Mouse (Mus musculus): ENCODE measurements at regions not wholly inside any gene's neighbourhood (a gene's known extent, or its start where the extent isn't known, plus 50 kb on each side); places are given as distances from the start of the nearest gene placed in this dataset.
A peak's percentile ranks its signal among the peaks of the same experiment; 100 is the strongest.

DNA sequence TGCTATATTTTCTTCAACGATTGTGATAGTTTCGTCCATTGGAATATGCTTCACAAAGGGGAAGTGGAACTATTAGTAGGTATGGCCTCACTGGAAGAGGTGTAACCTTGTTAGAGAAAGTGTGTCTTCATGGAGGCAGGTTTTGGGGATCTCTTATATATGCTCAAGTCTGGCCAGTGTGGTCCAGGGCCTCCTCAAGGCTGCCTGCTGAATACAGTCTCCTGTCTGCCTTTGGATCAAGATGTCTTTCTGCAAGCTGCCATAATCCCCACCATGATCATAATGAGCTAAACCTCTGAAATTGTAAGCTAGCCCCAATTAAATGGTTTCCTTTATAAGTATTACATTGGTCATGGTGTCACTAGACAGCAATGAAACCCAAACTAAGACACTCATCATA, 384.3 kb downstream of the Btbd3 start:
- DNase-seq (ENCODE audit: low spot score in 2 of 2), result no peak

DNA sequence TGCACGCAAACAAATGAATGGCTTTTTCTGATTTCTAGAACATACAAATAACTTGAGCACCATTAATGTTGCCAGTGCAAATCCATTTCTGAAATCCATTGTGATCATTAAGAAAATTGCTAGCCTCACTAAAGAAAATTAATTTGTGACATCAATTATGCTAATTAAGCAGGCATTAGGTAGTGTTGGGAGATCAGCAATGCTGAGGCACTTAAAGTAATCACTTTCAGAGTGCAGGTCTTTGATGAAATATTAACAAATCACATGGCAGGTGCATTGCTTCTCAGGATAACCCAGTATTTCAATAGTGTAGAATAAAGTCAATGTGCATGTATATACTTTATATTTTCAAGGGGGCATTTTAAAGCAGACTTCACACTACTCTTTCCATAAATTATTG, 385.0 kb downstream of the Btbd3 start:
- no peak for DNase-seq (ENCODE audit: low spot score in 2 of 2)

DNA sequence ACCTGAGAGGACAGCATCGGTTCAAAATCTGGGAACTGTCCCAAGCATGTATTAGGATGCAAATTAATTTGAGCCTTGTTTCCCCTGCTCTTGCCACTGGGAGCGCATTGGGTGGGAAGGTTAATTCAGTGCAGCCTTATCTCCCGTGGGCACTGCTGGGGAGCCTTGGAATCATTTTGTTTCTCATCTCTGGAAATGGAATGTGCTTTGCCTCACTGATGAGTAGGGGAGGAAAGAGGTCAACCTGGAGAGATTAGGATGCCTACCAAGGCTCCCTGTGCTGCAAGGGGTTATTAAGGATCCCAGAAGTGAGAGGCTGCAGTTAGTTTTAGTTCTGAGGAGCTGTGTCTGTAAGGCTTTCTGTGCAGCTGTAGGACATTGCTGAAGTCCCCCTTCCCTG, 392.3 kb downstream of the Btbd3 start:
- DNase-seq (ENCODE audit: low spot score in 2 of 2), result no peak

DNA sequence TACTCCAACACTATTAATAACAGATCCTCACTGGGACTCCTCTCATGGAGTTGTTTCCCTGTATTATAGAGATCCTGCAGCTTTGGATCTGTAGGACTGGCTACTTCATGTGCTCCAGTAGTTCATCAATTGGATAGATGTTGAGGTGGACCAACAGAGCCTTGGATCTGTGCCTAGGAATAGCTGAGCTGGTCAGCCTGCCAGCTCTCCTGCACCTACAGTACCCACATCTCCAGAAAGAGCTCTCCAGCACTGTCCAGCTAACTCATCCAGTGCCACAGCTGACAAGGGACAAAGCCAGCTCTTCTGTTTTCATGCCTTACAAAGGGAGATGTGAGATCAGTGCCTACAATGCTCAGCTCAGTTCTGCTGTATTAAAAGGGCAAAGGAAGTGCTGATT, 403.0 kb downstream of the Btbd3 start:
- no peak for DNase-seq (ENCODE audit: low spot score in 2 of 2)

DNA sequence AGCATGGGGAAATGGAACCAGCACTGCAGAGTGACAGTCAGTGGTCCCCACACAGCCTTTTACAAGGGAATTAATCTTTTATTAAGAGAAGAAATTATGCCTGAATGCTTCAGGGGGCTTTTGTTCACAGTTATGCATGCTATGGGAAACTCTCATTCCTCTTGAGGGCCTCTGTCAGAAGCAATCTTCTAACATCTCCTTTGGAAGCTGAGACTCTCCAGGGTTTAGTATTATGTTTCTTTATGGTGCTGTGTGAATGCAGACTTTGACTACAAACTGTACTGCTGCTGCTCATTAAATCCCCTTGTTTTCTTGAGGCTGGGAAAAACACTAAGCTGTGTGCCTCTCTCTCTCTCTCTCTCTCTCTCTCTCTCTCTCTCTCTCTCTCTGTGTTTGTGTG, 413.9 kb downstream of the Btbd3 start:
- DNase-seq (ENCODE audit: low spot score in 2 of 2), result no peak

DNA sequence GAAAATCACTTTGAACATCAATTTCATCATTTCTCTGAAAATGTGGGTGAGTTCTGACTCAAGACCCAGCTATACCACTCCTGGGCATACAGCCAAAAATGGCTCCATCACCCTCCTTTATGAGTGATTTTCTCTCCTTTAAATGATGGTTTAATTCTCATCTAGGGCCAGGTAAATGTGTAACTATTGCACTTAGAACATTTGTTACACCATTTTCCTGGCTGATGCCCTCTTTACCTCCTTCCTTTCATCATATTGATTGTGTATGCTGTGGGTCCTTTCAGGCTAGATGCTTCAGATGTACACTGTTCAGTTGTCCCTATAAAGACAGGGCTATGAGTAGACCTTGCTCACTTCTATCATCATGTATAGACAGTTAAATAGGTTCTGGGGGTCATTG, 418.4 kb downstream of the Btbd3 start:
- DNase-seq (ENCODE audit: low spot score in 2 of 2), result no peak

DNA sequence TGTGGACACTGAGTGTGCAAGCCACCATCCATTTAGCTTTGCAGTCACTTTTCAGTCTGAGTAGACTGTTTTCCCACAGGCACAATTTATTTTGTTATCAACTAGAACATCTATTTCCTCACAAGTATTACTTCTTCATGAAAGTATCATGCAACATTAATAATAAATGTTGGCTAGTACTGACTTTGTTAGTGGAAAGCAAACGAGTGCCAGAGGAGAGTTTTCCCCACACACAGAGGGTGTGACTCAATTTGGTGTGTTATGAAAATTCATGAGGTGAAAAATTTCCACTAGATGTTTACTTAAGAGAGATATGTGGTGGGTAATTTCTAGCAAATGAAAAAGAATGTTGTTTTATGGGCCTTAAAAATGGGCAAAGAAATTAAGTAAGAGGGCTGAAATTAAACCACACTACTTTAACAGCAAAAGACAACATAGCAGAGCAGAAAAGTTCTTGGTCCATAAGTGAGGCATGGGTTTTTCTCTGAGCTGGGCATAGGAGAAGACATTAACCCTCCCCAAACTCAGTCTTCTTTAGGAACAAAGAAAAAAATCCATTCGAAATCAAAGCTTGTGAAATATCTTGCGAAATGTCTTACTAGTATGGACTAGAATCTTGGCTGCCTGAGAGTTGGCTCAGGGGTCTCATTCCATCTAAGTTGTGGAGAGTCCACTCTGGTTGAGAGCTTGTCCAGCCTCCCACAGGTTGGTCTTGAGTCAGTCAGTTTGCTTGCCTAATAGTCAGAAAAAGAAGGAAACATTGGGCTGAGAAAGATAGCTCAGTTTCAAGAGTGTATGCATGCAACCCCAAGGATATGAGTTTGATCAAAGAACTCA, 419.1 kb downstream of the Btbd3 start:
- no peak for DNase-seq (ENCODE audit: low spot score in 2 of 2)

DNA sequence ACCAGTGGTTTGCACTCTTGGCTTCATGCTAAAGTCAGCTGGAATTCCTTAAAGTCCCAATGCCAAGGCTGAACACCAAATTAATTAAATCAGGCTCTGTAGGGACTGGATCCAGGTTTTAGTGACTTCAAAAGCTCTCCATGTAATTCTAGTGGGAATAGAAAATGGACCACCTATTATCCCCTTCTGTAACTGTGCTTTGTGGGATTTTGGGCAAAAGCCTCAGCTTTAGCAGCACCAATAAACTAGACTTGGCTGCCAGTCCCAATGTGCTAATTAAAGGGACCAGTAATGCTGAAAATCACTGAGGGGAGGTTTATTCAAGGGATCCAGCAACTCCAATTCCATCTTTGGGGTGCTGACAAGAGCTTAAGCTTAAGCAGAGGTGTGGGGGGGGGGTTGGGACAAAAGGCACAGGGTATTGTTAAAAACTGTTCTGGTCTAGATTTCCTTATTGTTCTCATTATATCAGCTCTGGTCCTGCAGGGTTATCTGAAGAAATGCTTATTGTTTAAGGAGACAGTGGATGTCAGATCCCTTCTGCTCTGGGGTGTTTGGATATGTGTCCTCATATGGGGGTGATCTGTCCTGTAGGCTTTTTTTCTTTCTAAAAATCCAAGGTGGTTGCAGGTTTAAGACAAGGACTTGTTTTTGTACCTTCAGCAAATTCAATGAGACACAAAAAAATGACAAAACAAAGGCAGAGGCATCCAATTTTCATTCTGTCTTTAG, 431.9 kb downstream of the Btbd3 start:
- DNase-seq (ENCODE audit: low spot score in 2 of 2), result no peak

DNA sequence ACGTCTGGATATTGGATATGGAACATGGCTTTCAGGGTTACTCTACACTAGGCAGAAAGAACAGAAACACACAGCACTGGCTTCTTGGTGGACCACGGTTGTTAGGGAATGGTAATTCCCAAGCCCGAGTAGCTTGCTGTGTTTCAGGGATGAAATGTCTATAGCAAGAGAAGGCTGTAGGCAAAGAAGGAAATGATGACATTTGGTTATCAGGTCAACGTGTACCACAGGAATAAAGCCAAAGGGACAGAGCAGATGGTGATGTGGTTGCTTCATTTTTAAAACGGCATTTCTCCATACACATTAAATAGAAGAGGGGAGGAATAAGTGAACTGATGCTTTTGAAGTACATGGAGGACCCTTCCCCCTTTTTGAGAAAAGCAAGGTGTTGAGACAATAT, 433.1 kb downstream of the Btbd3 start:
- DNase-seq (ENCODE audit: low spot score in 2 of 2), result no peak

DNA sequence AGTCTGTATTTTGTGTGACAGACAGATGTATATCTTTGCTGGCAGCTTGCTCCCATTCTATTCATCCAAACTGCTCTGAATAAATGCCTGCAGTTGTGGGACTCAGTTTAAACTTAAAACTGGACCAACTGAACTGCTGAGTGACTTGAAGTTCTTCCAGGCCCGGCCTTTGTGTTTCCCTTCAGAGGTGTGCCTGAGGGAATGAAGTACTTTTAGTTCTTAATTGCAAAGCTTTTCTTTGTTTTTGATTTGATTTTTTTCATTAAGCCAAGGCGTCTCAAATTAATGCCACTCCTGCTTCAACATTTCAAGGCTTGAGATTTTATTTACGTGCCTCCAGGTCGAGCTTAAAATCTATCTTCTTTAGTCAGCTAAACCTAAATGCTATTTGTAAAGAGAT, 446.4 kb downstream of the Btbd3 start:
- DNase-seq (ENCODE audit: low spot score in 2 of 2), result no peak

DNA sequence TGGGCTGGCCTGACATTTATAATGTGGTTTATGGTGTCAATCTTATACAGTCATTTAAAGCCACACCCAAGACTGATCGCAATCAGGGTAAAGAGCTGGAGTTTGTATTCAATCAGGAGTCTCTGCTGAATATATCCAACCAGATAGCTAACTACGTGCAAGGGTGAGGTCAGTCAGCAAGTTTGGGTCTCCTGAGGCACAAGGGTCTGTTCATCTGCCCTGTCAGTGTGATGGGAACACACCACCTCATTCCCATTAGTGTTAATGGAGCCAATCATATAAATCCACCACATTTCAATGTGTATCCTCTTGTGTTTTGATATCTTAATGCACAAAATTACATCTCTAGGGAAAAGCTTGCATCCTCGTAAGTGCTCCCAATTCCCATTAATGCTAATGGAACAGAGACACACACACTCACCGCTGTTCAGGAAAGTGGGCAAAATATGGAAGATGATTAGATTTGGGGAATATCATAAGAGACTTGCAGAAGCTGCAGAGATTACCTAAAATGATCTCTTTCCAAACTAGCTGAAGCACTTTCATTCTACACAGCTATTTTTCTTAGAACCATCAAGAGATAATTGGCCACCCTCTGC, 447.7 kb downstream of the Btbd3 start:
- no peak for DNase-seq (ENCODE audit: low spot score in 2 of 2)

DNA sequence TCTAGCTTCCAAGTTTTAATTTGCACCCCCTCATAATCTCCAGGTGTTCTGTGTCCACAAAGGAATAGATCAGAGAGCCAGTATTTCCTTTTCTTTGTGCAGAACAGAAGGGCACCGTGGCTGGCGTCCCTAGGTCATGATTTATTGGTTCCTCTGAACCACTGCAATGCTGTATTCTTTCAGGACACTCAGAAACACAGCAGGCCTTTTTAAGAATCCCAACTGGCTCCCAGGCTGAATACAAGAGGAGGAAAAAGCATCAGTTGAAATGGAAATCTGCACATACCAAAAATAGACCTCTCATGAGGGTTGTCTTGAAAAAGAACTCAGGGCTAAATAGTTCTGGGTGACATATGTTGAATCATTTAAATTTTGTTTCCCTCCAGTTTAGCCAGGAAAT, 452.4 kb downstream of the Btbd3 start:
- DNase-seq (ENCODE audit: low spot score in 2 of 2), result no peak

DNA sequence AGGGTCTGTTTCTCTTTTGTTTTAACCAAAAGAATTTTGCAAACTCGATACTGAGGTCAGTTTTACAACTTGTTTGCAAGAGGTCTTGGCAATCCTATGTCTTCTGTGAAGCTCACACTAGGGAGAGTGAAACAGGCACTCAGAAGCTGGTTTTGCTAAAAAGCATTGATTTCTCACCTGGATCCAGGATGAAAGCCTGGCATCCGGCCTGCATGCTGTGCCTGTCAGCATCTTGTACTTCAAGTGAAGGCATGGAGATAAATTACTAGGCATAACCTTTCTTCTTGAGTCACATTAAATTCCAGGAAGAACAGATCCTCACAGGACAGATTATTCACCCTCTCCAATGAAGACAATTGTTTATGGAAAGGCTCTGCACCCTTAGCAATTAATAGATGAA, 477.5 kb downstream of the Btbd3 start:
- no peak for DNase-seq (ENCODE audit: low spot score in 2 of 2)

DNA sequence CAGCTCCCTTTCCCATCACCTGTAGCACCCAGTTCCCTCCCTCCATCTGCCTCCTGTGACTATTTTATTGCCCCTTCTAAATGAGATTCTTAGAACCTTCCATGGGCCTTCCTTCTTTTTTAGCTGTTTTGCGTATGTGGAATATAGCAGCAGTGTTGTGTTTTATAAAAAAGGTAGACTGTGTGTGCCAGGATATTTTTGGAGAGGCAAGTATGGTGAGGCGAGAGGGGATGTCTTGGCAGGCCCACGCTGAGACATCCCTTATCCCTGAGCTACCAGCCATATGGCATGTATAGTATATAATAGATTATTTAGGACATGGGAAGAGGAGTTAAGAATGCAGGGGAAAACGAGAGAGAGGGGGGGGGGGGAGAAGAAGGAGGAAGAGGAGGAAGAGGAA, 488.4 kb downstream of the Btbd3 start:
- no peak for DNase-seq (ENCODE audit: low spot score in 2 of 2)

DNA sequence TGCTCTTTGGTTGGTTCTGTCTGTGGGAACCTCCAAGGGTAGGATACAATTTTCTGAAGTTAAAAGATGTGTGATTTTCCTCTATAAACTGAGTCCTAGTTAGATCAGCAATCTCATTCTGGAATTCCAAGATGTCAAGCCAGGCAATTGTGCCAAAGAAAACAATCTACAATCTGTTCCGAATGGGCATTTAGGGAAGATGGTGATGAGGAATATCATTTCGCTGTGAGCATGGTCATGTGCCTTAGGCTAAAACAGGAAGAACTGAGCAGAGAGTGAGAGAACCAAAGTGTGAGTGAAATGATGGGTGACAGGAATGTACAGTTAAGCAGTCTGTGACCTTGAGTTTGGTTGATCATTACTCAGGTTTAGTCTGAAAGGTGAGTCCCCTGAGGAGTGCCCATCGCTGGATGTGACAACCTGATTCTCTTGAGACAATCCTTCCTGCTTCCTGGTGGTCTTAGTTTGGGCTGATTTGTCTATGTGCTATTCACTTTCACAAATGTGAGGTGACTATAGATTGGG, 504.1 kb downstream of the Btbd3 start:
- no peak for DNase-seq (ENCODE audit: low spot score in 2 of 2)

DNA sequence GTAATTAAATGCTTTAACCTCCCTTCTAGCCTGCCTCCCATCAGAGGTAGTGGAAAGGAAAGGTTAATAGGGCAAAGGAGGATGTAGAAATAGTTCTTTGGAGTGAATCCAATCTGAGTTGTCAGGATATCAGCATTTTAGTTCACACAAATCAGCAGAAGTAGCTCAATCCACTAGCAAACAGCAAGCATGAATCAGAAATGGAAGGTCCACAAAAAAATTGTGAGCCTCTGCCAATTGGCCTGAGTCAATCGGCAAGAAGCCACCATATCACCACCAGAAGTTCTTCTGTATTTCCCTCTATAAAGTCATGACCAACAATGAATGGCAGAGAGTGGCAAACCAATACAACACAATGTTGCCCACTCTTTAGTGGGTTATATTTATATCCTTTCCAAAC, 505.0 kb downstream of the Btbd3 start:
- DNase-seq (ENCODE audit: low spot score in 2 of 2), result no peak

DNA sequence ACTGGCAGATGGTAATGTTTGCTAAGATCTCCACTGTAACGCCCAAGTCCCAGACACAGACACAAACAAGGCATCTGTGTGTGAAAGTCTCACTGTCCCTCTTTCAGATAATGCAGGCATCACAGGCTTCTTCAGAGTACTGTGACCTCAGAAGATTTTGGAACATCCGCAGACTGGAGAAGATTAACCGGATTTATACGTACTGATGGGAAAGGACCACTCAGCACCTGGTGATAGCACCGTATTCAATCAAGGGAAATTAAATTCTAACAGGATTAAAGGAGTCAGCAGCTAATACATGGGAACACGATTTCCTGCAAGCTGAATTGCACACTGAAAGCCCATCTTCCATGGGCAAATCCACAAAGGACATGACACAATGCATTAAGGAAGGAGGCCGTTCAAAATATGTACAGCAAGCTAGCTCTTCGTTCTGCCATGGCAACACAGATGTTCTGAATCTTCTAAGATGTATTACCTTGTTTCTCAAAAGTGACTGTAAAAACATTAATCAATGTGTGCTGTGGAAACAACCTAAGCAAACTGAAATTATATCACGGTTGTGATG, 510.0 kb downstream of the Btbd3 start:
- DNase-seq (ENCODE audit: low spot score in 2 of 2), result no peak

DNA sequence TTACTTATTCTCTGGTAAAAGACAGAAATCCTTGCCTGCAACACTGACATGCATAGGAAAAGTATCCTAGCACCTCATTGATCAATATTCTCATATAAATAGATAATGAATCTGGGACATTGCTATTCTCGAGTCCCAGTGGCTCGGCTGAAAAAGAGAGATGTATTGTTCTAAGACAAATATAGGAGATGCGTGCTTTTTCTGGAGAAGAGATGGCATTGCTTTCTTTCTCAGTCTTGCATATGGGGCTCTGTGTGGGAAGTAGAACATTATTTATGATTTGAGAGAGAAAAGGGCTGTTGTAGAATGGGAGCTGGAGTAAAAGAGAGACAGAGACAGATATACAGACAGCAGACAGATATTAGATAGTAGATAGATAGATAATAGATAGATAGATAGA, 527.4 kb downstream of the Btbd3 start:
- DNase-seq (ENCODE audit: low spot score in 2 of 2), result no peak

DNA sequence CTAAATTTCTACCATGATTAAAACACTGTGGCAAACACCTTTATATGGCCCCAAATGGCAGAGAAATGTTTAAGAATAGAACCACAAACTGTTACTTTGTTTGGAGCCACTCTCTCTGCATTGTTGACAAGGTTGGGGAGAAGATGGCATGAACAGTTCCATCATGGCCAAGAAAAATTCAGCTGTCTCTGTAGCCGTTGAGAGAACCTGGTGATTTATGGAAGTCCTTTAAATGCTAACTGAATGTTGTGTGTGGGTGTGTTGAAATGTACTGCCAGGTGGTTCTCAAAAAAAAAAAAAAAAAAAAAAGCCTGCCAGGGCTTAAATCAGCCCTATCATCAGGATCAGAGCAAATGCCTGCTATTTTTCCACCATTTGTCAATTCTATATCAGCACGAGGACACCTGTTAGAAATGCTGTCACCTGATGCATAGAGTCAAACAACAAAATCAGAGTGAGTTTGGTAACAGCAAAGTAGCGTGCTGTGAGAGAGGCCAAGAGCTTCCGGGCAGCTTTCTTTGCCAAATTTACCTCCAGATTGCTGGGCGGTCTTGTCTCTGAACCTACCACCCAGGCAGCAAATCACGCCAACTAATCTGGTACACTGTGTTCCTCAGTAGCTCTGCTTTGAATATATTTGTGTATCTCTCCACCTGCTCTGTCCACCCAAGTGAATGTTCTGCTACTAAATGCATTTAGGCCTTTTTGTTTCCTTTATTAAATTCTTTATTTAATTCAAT, 536.5 kb downstream of the Btbd3 start:
- DNase-seq (ENCODE audit: low spot score in 2 of 2), result no peak

DNA sequence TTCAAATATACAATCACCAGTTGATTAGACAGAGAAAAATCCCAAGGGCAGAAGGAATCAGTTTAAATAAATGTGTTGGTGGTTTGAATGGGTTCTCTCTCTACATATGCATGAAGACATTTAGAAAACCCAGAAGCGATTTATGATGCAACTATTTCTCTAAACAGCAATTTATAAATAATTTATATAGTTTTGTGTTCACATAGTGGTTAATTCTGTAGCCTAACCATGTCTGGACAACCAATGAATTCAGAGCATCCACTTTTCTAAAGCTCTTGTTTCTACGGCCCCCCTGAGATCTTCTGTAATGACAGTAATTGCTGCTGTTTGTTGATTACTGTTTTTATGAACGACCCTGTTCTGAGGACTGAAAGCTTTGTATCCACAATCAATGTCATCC, 549.8 kb downstream of the Btbd3 start:
- no peak for DNase-seq (ENCODE audit: low spot score in 2 of 2)

DNA sequence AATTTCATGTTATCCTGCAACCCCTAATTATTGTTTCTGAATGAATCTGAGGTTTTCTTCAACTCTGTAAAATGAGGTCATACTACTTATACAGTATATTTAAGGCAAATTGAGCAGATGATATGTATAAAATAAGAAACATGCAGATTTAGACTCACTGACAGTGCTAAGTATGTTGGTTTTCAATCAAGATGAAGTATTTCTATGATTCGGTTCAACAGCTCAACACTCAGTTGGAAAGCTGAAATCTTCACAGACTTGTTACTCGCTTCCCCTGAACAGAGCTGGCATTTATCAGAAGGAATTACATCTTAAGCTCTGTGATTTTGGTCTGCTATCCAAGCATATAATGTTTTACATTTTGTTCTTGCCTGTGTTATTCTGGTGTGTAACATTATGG, 553.4 kb downstream of the Btbd3 start:
- no peak for DNase-seq (ENCODE audit: low spot score in 2 of 2)

DNA sequence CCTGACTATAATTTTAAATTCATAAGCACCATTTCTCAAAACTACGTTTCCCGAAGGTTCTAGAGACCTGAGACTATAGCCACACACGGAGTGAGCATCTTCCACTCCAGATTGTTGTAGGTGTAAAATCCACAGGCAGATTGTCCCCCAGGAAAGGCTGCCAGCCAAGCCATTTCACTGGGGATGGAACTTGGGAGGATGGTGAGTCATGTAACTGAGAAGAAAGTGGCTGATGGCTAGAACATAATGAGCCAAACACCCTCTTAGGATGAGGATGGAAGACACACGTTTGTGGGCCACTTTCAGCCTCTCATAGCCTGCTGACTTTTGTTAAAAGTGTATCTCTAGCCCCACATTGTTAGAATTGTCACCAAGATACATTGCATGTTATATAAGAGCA, 564.1 kb downstream of the Btbd3 start:
- DNase-seq (ENCODE audit: low spot score in 2 of 2), result peak; percentile 35 to 52

Measured in frontal cortex, postnatal 14 days (tissue).